Mouse (Mus musculus): ENCODE results near the gene Ank3.

DNA sequence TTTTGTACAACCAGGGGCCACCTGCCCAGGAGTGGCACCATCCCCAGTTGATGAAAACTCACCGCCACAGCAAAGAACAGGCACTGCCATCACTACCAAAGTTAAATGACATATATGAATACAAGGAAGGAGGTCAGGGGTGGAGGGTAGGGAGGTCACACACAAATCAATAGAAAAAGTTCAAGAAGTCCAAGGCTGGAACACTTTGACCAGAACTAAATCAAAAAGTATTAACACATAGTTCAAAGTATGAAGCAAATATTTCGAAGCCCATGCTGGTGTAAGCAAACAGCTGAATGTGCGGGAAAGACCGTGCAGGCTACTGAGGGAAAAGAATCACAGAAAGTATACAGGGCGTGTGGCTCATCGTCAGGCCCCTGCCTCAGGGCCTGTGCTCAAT is 503.5 kb downstream of the Ank3 start:
- TF ChIP-seq POLR2A (IDR thresholded peaks at IDR 0.05; ENCODE audit: low read depth, low read length) (no peak), CTCF (IDR thresholded peaks at IDR 0.05; ENCODE audit: extremely low read depth, insufficient read depth, insufficient read length, insufficient replicate concordance) (no peak)

All from spleen, adult 2 months (tissue).